Mouse (Mus musculus) c-Kit-positive CD71-negative TER-119-negative erythroid progenitor cells, embryonic 14.5 days (primary cell): ENCODE measurements around the gene Rtel1.

Source experiments
- DNase-seq: peaks from one replicate; pipeline ENCODE4 v3.0.0-alpha.2; 2013; ENCODE audit warnings: low read depth

Gene Rtel1

DNA sequence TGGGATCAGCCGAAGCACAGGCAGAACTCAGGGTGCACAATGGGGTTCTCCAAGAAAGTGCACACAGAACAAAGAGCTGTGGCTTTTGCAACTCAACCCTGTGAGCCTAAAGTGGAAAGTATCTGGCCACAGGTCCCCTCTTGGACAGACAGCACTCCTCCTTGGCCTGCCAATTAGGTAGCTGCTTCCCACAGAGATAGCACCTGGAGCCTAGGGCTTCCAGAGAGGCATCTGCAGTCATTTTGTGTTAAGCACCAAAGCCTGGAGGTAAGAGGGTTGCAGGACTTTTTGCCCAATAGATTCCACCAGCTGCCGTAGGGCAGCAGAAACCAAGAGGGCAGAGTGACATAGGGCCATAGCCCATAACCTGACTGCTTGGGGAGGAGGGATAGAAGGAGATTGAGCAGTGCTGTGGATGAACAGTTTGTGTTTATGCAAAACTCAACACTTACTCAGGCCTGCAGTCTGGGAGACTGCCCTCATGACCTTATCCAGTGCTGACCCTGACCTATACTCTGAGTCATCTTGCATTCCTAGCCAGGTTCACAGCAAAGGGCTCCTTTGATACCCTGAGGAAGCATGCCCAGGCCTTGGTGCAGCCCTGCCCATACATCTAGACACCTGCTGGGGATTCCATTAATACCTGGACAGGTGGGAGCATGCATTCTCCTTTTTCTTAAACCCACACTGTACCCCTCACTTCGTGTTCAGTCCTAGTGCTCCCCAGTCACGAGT is 70.8 kb downstream of the Rtel1 start:
- DNase-seq, result no peak

DNA sequence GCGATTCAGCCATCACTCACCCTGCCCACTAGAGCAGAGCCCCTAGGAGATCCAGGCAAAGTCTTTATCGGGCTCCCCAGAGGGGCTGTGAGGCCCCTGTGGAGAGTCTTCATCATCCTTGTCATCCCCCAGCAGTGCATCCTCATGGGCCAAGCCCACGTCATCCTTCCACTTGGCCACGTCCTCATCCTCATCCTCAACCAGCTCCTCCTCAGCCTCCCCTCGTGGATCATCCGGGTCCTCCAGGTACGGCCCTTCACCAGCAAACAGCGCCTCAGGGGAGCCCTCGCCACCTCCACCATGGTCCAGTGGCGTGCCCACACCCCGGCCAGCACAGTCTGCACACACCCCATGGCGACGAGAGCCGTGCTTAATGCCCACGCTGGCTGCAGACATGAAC is 71.5 kb downstream of the Rtel1 start:
- DNase-seq, result no peak

DNA sequence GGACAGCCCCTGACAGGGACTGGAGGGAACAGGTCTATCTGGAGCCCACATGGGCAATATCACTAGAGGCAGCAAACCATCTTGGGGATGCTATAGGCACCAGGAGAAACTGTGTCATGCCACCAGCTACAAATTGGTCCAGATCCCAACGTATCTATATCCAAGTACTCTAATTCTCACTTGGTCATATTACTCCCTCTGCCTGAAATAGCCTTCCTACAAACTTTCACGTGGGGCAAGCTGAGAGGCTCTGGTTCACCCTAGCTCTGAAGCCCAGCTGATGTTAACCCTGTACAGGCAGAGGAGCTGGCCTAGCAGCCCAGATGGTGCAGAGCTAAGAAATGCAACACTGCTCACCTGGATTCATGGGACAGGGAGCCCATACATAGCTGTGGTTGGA is 72.0 kb downstream of the Rtel1 start:
- DNase-seq, result no peak

DNA sequence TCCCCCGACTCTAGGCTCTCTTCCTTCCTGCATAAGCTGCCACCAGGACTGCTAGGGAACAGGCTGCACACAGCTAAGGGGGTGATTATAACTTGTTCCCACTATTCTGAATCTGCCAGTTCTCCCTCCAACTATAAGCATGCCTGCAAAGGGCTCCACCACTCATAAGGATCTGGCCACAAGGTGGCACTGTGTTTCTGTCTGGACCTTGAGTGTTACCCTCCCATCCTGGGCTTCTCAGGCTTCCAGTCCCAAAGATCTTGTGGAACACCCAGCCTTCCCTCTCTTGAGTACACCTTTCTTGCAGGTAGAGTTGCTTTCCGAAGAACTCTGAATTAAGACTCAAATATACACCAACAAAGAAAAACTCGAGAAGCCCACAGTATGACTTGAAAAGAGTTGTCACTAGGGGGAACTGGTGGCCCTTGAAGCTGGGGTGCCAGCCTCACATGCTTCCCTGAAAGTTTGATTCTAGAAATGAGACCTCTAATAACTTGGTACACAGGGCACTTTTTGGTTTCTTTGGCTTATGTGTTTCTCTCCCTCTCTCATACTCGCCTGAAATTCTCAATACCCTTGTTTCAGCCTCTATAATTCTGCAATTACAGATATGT is 73.2 kb downstream of the Rtel1 start:
- DNase-seq, result peak; percentile 88

DNA sequence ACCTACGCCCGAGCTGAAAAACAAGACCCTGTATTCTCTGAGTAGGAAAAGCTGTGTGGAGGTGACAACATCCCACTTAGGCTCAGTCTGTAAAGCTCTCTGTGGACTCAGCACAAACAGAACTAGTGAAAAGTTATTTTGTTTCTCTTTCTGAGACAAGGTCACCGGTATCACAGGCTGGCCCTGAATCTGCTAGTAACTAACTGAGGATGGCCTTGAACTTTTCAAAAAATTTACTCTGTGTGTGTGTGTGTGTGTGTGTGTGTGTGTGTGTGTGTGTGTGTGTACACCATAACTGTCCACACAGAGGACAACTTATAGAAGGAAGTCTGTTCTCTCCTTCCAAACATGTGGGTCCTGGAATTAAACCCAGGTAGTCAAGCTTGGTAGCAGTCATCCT is 74.5 kb downstream of the Rtel1 start:
- DNase-seq, result no peak

DNA sequence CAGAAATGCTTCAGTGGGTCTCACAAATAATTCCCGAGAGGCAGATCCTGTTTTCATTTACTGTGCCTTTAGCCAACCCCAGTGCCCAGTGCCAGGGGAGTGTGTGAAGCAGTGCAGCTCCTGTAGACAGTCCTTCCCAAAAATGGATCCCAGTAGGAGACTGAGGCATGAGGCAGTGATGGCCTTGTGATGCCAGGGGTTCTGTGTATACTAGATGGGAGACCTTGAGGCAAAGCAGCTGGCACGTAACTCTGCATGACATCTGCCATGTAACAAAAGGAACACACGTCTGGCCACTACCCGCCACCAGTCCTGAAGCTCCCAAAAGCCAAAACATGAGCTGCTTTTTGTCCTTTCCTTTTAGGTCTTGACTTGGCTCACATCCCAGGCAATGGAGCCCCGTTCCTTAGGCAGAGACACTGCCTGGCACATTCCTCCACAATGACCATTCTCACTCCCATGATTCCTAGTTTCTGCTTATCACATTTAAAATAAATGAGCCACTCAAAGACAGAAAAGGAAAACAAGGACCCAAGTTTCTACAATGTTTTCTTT is 77.7 kb downstream of the Rtel1 start:
- no peak for DNase-seq

DNA sequence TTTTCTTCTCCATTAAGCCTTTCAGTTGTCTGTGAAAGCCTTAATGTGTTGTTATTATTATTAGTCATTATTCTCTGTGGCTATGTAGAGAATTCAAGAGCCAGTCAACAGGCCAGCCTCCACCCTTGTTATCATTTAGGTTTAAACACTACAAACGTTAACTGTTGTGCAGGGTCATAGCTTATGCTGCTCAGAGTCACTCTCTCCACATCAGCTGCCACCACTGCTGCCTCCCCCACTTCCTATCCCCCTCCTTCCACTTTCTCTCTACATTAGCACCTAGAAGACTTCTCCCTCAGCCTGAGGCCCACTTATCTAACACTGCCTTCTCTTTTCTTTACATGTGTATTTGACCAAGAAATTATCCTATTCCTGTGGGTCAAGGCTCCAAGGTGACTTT is 82.0 kb downstream of the Rtel1 start:
- DNase-seq, result no peak

DNA sequence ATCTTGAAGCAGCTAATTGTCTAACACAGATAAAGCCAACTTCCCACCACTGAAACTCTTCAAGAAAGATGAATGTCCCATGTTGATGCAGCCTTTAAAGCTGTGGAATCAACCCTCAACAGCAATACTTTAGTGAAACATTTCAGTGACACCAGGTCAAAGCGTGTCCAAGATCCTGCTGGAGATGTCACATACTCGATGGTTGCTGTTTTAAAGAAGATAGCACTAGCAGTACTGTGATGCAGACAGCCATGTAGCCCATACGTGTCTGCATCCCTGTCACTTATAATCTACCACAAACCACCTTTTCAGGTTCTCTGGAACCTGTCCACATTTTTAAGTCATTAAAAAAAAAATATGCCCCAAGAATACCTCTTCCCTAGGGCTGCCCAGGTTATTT is 84.2 kb downstream of the Rtel1 start:
- no peak for DNase-seq
